Mouse (Mus musculus) c-Kit-positive CD71-positive TER-119-negative erythroid progenitor cells, embryonic 14.5 days (primary cell): ENCODE data around the gene Ilkap.

Experiments
- DNase-seq: peaks from one replicate; pipeline ENCODE4 v3.0.0-alpha.2; 2013; ENCODE audit warnings: low read depth

Ilkap gene

DNA sequence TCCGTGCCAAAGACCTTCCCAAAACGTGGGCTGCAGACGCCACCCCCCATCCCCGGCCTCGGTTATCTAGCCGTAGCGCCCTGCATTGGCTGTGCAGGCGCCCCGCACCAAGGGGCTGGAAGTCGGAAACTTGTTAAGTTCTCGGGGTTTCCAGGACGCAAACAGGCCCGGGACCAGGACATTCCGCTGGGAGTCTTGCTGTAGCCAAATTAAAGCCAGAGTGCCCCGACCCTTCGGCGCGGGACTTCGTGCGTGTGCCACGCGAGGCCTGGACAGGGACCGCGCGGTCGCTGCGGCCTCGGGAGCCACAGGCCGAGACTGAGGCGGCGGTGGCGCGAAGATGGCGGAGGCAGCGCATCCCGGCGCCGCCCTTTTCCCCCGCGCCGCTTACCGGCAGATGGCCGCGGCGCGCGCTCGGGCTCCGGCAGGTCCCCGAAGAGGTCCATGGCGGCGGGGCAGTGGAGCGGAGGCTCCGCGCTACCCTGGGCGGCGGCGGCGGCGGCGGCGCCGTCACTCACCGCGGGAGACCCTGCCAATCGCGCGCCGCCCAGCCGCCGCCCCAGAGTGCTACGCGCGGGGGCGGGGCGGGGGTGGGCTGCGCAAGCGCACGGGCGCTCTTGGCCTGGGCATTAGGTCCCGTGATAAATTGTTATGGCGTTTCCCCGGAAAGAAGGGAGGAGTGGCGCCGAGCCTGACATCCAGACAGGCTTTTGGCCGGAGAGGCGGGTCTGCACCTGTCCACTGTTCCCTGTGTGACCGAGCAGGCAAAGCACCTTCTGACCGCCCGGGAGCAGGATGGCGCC is at the start of gene Ilkap:
Gene Ilkap, minus strand, starts transcription at position 556 of the 803 bp plus-strand sequence.
- DNase-seq, result peak; percentile 76

DNA sequence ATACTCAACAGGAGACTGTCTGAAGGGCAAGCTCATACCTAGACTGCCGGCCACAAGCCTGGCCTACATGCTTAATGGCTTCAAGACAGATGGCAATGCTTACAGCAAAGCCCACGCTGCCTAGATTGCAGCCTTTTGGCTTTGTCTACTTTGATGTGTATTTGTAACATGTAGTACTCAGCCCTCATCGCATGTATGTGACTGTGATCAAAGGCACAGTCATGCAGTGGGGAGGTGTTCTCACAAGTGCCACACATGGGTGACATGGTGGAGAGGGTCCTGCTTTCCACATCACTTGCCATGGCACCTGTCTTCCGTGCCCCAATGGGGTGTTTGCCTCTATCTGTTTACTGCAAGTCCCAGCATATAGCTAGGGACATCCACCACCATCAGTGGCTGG is 47.9 kb upstream of the Ilkap start:
- no peak for DNase-seq

DNA sequence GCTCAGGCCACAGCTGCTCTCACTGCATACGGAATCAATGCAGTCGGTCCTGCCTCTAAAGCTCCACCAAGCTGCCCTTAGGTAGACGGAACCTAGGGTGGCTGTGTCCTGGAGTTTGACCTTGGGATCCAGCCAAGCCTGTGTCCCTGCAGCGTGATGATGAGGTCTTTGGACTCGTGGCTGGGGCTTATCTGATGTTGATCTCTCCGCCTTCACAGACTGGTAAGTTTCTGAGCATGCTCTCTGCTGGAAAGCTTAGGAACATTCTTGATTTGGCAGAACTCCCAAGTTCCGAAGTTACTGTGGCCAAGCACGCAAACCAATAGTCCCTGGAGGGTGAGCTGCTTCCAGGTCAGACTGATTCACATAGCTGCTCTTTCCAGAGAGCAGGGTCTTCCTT is 47.4 kb upstream of the Ilkap start:
- no peak for DNase-seq

DNA sequence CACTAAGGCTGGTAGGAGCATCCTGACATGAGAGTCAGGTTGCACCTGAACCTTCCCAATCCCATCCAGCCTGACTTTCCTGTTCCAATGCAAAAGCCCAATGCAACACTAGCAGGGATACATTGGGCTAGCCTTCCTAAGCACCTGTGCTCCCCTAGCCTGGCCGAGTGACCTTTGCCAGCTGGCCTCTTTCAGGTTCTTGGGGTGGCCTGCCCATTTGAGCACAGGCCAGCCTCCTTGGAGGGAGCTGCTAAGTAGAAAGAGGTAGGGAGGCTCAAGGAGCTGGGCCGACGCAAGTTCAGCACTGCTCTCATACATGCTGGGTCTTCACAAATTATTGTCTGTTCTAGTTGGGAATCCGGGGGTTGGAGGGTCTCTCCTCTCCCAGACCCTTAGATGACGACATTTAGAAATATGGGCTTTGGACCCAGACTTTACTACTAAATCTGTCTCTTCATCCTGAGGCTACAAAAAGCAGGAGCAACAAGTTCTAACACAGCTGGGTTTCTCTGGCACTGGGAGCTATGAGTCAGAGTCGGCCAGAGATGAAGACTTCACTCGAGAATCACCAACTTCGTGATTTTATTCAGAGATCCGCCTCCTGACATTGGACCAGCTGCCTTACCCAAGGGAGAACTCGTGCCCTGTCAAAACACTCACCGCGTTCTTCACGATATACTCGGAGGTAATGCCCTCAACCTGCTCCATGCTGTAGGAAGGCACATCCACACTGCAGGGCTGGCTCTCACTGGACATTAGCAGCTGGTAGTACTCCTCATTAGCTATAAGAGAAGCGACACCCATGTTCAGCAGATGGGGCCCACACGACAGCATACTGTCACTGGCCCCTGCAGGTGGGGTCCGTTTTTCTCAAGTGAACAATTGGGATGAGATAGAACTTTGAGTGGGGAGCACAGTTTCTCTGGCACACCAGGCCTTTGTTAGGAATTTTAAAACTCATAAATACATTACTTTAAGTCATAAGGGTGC is 46.5 kb upstream of the Ilkap start:
- DNase-seq, result no peak

DNA sequence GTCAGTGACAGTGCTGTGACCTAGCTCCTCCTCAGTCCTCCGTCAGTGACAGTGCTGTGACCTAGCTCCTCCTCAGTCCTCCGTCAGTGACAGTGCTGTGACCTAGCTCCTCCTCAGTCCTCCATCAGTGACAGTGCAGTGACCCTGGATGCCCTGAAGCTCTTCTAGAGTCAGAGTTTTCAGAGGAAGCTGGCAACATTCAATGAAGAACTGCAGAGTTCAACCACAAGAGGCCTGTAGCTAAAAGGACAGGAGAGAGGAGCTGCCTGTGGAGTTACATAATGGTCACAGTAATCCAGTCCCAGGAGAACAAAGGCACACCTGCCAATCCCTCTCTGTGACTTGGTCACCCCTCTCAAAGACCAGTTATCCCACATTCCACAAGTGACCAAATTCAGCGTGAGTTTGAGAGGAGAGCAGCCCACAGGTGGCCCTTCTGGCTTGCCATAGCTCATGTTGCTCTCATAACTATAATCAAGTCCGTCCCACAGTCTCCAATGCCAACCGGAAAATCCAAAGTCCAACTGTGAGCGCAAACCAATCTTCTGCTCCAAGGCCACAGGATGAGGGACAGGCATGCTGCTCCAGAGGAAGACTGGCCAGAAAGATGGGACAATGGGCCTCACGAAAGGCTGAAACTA is 43.9 kb upstream of the Ilkap start:
- DNase-seq, result no peak

DNA sequence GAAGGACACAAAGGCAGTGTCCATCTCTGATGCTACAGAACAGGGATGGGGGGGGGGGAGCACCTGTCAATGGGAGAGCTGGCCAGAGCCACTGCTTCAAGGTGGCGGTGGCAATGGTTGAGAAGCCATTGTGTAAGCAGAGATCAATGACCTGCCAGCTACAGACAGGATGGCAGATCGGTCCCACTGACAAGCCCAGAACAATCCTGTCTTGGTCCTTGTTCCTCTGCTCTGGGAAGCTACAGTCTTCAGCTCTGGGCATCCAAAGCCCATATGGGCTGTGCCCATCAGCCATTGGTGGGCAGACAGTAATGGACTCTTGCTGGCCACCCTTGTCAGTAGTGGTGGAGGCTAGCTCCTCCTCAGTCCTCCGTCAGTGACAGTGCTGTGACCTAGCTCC is 43.2 kb upstream of the Ilkap start:
- no peak for DNase-seq

DNA sequence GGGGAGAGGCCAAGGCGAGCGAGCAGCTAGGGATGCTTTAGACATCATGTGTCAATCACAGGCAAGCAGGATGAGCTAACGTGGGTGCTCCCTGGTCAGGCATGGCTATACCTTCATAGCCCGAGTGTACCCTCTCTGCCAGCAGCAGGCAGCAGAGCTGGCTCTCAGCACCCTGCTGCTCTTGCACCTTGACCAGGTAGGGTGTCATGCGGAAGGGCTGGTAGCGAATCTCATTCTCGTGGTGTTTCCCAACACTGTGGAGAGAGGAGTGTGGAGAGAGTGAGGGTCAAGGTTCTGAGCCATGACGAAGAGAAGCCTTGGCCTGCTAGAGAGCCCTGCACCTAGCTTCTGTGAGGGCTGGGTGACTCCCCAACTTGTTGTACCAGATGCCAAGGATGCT is 41.2 kb upstream of the Ilkap start:
- DNase-seq, result no peak

DNA sequence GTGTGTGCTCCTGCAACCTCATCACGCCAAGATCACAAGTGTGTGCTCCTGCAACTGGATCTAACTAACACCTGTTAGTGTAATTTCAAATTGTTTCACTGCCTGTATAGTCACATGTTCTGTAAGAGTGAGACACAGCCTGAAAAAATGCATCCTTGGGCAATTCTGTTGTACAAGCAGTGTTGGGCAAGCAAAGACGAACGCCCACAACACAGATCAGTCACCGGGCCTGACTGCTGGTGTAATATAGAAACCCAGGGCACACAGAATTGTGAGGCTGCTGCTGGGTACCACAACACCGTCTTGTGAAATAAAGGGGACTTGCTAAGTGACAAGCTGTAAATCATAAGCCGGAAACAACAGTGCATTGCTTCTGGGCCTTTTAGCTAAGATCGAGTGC is 39.0 kb upstream of the Ilkap start:
- no peak for DNase-seq

DNA sequence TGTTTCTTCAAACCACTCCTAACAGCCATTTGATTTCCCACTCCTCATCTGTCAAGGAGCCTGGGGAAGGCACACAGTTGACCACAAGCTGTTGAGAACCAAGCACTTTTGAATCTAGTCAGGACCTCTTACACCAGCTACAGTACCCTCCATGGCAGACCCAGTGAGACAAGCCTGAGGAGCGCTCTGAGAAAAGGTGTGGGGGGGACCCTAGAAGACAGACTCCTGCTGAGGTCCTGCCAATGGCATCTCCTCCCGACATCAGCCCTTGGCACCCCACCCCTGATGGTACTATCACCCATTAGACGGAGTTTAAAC is 38.4 kb upstream of the Ilkap start:
- no peak for DNase-seq

DNA sequence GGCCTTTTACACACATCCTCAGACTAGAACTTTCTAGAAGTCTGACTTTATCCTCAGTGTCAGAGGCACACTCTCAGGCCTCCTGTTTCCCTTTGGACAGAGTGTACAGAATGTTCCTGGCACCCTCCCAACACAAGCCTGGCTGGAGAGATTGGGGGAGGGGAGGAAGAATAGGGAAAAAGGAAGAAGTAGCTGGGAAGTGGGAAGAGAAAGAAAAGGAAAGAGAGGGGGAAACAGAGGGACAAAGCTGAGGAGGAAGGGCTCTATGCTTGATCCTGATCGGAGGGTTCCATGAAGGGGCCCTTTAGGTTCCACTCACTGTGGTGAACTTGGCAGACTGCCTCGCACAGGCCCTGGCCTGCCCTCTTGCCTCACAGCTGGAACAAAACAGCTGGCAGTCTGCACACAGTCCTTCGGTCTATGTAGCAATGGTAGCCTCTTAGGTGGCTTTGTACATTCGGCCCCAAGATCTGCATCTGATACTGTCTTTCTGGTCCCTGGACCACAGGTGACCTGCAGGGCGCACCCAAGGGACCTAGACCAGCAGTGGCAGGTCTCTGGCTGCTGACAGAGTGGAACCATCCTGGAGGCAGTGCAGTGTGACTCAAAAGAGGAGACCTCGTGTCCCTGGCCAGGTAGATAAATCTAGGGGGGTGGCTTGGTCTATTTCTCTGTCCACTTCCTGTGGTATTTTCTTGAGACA is 37.9 kb upstream of the Ilkap start:
- DNase-seq, result no peak

DNA sequence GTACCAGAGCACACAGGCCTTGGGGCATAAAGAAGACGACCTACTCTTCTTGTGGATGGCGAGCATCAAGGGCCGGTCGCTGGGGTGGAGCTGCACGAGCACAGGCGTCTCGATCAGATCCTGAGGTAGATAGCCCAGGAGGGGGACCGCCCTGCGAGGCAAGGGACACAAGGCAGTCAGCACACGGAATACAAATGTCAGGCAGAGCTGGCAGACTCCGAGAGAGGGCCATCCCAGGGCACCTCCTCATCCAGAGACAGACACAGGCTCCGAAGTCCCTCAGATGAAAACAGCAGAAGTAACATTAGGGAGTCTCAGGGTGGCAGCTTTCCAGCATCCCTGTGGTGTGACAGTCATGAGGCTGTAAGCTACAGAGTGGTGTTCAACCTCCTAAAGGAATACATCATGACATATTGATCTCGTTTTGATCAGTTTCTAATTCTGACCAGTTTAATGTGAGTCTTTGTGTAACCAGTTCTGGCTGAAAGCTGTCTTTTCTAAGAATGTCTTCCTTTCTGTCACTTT is 37.1 kb upstream of the Ilkap start:
- no peak for DNase-seq

DNA sequence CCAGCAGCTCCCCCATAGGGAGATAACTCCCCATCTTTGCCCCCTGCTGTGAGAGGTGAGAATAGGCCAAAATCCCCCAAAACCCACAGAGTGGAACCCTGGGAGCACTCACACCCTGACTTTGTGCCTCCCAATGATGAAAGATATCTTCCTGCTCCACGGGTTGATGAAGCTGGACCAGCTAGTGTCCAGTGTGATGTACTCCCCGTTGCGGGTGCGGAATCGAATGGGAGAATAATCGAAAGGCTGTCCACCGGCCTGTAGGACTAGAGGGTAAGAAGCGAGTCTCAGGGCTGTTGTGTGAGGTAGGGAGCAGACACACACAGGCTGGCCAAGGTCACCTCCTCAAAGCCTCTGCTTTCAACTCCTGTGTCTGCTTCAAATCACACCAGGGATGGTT is 36.3 kb upstream of the Ilkap start:
- no peak for DNase-seq

DNA sequence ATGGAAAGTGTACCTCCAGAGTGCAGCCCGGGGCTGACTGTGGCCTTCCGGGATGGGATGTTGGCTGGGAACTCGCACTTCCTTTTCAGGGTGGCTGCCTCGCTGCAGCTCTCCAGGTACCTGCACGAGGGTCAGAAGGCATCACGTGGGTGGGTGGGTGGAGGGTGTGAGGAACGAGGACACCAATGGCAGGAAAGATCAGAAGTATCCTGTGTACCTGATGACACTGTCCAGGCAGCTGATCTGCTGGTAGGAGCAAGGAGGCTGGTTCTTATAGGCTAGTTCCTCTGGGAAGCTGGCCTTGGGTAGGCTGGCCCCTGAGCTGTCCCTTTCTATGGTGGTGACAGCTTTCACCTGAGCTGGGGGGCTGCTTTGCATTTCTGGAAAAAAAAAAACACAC is 32.1 kb upstream of the Ilkap start:
- DNase-seq, result no peak

DNA sequence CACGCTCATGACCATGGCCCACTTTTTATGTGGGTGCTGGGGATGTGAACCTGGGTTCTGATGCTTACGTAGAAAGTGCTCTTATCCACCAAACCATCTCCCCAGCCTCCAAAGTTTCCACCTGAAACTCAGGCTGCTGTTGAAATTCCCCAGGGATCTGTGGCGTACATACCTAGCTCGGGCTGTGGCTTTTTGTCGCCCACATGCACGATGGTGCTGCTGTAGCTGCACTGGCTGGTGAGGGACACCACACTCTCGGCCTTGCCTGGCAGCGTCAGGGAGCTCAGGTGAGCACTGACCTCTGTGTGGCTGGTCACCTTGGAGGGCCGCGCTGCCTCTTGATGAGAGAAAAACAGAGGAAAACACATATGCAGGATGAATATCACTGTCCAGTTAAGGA is 30.6 kb upstream of the Ilkap start:
- DNase-seq, result no peak

DNA sequence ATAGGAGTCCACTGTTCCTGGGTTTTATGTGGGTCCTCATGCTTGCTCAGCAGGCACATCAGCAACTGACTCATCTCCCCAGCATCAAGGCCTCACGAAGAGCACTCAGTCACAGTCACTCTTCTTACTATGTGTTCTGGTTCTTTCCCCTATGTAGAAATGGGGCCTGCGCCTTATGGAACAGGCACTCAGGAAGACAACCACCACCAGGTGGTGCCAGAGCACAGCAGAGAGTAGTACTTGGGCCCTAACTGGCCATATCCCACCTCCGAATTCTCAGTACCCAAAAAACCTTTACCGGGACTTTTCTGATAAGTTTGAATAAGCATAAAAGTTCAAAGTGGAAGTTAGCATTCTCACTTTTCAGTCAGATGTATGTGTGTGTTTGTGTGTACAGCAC is 30.0 kb upstream of the Ilkap start:
- DNase-seq, result peak; percentile 59

DNA sequence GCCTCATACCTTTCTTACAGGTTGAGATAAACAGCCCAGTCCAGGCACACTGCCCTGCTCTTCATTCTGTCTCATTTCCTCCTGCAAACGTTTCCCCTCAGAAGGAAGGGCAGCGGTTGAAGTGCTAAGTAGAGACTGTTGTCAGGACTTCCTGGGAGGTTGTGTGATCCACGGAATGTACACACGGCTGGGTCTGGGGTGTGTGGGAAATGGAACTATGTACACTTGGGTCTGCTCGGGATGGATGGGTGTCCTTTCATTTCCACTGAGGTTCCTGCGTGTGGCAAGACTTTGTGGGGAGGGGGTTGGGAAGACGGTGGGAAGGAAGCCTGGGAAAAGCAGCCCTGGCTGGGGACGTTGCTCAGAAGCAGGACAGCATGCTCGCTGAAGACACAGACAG is 27.8 kb upstream of the Ilkap start:
- DNase-seq, result no peak

DNA sequence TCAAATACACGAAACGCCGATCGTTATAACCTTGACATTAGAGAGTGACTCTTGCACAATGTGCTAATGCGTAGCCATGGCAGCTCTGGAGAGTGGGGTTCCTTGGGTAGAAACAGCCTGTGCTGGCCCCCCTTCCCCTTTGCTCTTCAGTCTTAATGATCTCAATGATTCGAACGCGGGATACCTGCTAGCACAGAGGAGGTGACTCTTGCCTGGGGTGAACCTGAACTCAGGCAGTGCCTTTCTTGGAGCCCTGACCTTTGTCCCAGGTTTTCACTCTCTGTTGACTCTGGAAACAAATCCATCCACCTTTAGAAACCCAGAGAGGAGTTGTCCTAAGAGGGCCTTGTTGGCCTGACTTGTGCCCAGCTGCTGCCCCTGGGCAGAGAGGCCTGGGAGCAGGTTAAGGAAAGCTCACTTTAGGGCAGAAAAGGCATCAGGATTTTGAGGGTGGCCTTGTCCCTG is 22.0 kb upstream of the Ilkap start:
- no peak for DNase-seq

DNA sequence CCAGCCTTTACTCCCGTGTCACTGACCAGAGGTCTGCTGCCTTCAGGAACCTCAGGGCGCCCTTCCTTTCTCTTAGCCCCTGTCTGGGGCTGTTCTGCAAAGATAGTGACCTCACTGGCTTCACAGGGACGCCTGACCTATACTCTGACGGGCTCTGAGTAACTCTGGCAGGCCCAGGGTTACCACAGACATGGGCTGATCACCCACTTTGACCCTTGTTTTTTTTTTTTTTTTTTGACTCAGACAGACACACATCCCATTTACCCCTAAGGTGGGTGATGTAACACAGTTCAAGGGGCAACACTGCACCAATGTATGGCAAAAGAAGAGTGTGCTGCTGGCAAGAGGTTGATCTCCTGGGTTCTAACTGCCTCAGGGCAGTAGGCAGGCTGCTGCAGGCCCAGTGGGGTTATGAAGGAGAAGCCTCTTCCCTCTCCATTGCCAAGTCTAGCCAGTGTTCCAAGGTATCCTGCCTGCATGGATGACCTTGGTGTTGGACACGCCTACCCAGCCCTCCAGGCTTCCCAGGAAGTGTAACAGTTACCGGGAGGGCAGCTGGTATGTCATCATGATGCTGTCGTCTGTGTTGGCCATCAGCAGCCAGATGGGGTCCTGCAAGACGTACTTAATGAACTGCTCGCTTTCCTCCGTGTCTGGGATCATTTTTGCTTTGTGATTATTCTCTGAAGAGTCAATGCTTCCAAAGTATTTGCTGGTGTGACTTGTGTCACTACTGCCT is 21.4 kb upstream of the Ilkap start:
- DNase-seq, result no peak

DNA sequence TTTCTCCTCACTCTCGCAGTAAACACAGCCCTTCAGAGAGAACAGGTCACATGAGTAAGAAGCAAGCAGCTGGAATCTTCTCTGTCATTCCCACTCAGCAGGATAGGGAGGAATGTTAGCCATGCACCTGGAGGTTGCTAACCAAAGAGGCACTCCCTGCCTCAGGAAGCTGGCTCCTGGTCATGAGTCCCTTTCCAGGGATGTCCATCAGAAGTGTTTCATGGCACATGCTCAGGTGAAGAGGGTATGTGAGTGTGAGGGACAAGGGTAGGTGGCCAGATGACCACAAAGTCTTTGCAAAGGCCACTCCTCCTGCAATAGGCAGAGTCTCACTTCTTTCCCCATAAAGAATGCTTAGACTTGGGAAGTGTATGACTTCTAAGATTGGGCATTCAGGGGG is 19.4 kb upstream of the Ilkap start:
- DNase-seq, result no peak

DNA sequence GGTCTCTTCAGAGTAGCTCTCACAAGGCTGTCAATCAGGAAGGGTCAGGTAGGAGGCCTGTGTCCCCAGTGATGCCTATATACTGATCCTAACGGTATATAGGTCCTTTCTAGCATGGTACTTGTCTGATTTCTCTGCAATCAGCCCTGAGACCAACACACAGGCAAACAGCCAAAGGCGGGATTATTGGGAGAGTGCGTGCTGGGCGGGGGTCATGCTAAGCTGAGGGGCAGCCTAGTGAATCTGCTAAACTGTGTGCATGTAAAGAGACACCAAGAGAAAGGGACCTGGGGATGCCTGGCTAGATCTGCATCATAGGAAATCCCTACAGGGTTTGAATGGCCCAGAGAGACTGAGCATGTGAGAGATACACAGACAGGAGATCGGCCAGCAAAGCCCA is 16.7 kb upstream of the Ilkap start:
- no peak for DNase-seq

DNA sequence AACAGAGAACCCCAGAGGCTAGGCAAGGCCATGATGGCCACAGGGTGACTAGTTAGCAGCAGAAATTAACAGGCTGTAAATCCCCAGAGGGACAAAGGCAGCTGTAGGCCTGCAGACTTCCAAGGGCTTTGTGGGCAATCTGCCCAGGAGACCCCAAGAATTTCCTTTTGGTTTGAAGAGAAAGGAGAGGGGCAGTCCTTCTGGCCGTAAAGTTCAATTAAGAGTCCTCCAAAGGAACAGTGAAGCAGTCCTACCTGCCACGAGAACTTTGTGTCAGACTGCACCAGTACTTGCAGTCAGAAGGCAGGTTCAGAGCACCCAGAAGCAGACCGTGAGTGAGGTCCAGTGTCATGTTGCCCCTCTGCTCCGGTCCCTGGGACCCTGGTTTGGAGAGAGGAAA is 16.3 kb upstream of the Ilkap start:
- no peak for DNase-seq
